Mouse (Mus musculus): ENCODE results near the gene BC004004. TPM values are rescaled to one million over a fixed set of nuclear protein-coding genes. Genes with fewer than 3 reads are reported as not detected.

BC004004 gene
- polyA plus RNA-seq, 1 experiment = 120 TPM

- no peak for TF ChIP-seq MAX (IDR thresholded peaks at IDR 0.05; ENCODE audit: low read depth)
- TF ChIP-seq MYOD1 (IDR thresholded peaks at IDR 0.05; ENCODE audit: control insufficient read depth in 1 of 3, insufficient read length in 2 of 3, low read depth in 2 of 3) = no peak
- TF ChIP-seq TCF3 (IDR thresholded peaks at IDR 0.05; ENCODE audit: insufficient read length, low read depth) = no peak
- no peak for TF ChIP-seq TCF12 (IDR thresholded peaks at IDR 0.05; ENCODE audit: insufficient read depth, poor library complexity, severe bottlenecking)
- TF ChIP-seq POLR2A (IDR thresholded peaks at IDR 0.05; ENCODE audit: insufficient read length, low read depth) = no peak
- H3ac ChIP-seq (ENCODE audit: control insufficient read depth, insufficient read length) = no peak overlapping the region
- peaks cover 11% of the 10 kb centered on the region for H3K36me3 ChIP-seq (ENCODE audit: control insufficient read depth, insufficient read depth)
- H3K4me2 ChIP-seq (ENCODE audit: low read depth) = no peak overlapping the region
- no peak overlapping the region for H3K4me3 ChIP-seq
- H3K27me3 ChIP-seq (ENCODE audit: control insufficient read depth, insufficient read depth, insufficient read length) = no peaks in the 10 kb centered on the region
- no peaks in the 10 kb centered on the region for H3K79me2 ChIP-seq (ENCODE audit: control insufficient read depth, insufficient read depth)
Observed at GRCm38 (mm10) chr17:29299282-29299681, 30.7 kb downstream of the BC004004 start.

- Histone ChIP-seq H3K4me2 (ENCODE audit: low read depth) (no peak overlapping the region), H3K4me3 (no peak overlapping the region), H3ac (ENCODE audit: control insufficient read depth, insufficient read length) (no peak overlapping the region), H3K79me2 (ENCODE audit: control insufficient read depth, insufficient read depth) (no peaks in the 10 kb centered on the region), H3K36me3 (ENCODE audit: control insufficient read depth, insufficient read depth) (peaks cover 11% of the 10 kb centered on the region), H3K27me3 (ENCODE audit: control insufficient read depth, insufficient read depth, insufficient read length) (no peaks in the 10 kb centered on the region)
- TF ChIP-seq TCF3 (IDR thresholded peaks at IDR 0.05; ENCODE audit: insufficient read length, low read depth) = no peak
- TF ChIP-seq POLR2AphosphoS2 (IDR thresholded peaks at IDR 0.05; ENCODE audit: insufficient read length, low read depth) = no peak
- TF ChIP-seq USF1 (IDR thresholded peaks at IDR 0.05; ENCODE audit: low read depth) = no peak
- no peak for TF ChIP-seq E2F4 (IDR thresholded peaks at IDR 0.05; ENCODE audit: insufficient read depth)
- no peak for TF ChIP-seq SRF (IDR thresholded peaks at IDR 0.05; ENCODE audit: control insufficient read depth, insufficient read length, low read depth)
- TF ChIP-seq MYOD1 (IDR thresholded peaks at IDR 0.05; ENCODE audit: control insufficient read depth in 1 of 3, insufficient read length in 2 of 3, low read depth in 2 of 3) = no peak
- TF ChIP-seq REST (IDR thresholded peaks at IDR 0.05; ENCODE audit: insufficient read depth, insufficient read length) = no peak
Observed at GRCm38 (mm10) chr17:29300926-29301325, 32.3 kb downstream of the BC004004 start.

GRCm38 (mm10) chr17:29301421-29301820 lies 32.8 kb downstream of the BC004004 start:
- H3ac ChIP-seq (ENCODE audit: control insufficient read depth, insufficient read length) = no peak overlapping the region
- no peak overlapping the region for H3K4me3 ChIP-seq
- no peaks in the 10 kb centered on the region for H3K27me3 ChIP-seq (ENCODE audit: control insufficient read depth, insufficient read depth, insufficient read length)
- no peaks in the 10 kb centered on the region for H3K79me2 ChIP-seq (ENCODE audit: control insufficient read depth, insufficient read depth)
- H3K4me2 ChIP-seq (ENCODE audit: low read depth) = no peak overlapping the region
- no peak for TF ChIP-seq REST (IDR thresholded peaks at IDR 0.05; ENCODE audit: insufficient read depth, insufficient read length)
- no peak for TF ChIP-seq SRF (IDR thresholded peaks at IDR 0.05; ENCODE audit: control insufficient read depth, insufficient read length, low read depth)
- TF ChIP-seq MYOD1 (IDR thresholded peaks at IDR 0.05; ENCODE audit: control insufficient read depth in 1 of 3, insufficient read length in 2 of 3, low read depth in 2 of 3) = no peak
- no peak for TF ChIP-seq POLR2A (IDR thresholded peaks at IDR 0.05; ENCODE audit: insufficient read length, low read depth)
- no peak for TF ChIP-seq E2F4 (IDR thresholded peaks at IDR 0.05; ENCODE audit: insufficient read depth)
- TF ChIP-seq TCF3 (IDR thresholded peaks at IDR 0.05; ENCODE audit: insufficient read length, low read depth) = no peak
- TF ChIP-seq MYOG (IDR thresholded peaks at IDR 0.05; ENCODE audit: control insufficient read depth in 1 of 3, insufficient read depth in 1 of 3, insufficient read length in 2 of 3, low read depth in 2 of 3) = no peak
- no peak for TF ChIP-seq TCF12 (IDR thresholded peaks at IDR 0.05; ENCODE audit: insufficient read depth, poor library complexity, severe bottlenecking)
- peaks cover 11% of the 10 kb centered on the region for H3K36me3 ChIP-seq (ENCODE audit: control insufficient read depth, insufficient read depth)

GRCm38 (mm10) chr17:29302149-29302548 lies 33.6 kb downstream of the BC004004 start:
- H3ac ChIP-seq (ENCODE audit: control insufficient read depth, insufficient read length) = no peak overlapping the region
- H3K79me2 ChIP-seq (ENCODE audit: control insufficient read depth, insufficient read depth) = no peaks in the 10 kb centered on the region
- no peaks in the 10 kb centered on the region for H3K27me3 ChIP-seq (ENCODE audit: control insufficient read depth, insufficient read depth, insufficient read length)
- no peak overlapping the region for H3K4me2 ChIP-seq (ENCODE audit: low read depth)
- no peak for TF ChIP-seq MYOG (IDR thresholded peaks at IDR 0.05; ENCODE audit: control insufficient read depth in 1 of 3, insufficient read depth in 1 of 3, insufficient read length in 2 of 3, low read depth in 2 of 3)
- no peak for TF ChIP-seq POLR2AphosphoS2 (IDR thresholded peaks at IDR 0.05; ENCODE audit: insufficient read length, low read depth)
- H3K36me3 ChIP-seq (ENCODE audit: control insufficient read depth, insufficient read depth) = peaks cover 11% of the 10 kb centered on the region
- no peak overlapping the region for H3K4me3 ChIP-seq

DNA sequence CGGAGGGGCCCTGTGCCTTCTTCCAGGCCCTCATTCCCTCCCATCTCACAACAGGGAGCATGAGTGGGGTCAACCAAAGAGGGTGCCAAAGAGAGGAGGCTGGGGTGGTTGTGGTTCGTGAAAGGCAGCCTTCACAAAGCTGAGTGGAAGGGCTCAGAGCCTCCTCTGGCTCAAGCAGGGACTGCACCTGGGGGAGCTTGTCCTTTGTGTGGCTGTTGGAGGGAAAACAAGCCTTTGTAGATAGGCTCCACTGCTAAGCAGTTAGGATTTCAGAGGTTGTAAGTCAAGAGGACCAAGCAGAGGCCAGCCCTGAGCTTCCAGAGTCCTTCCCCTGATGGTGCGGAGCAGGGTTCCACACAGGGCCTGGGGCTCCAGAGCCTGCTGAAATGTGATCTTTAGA lies 34.5 kb downstream of the BC004004 start:
- Histone ChIP-seq H3K79me2 (ENCODE audit: control insufficient read depth, insufficient read depth) (no peaks in the 10 kb centered on the region), H3K27me3 (ENCODE audit: control insufficient read depth, insufficient read depth, insufficient read length) (no peaks in the 10 kb centered on the region), H3K4me2 (ENCODE audit: low read depth) (no peak overlapping the region), H3ac (ENCODE audit: control insufficient read depth, insufficient read length) (no peak overlapping the region), H3K4me3 (no peak overlapping the region), H3K36me3 (ENCODE audit: control insufficient read depth, insufficient read depth) (peaks cover 11% of the 10 kb centered on the region)
- TF ChIP-seq REST (IDR thresholded peaks at IDR 0.05; ENCODE audit: insufficient read depth, insufficient read length) (no peak), MYOD1 (IDR thresholded peaks at IDR 0.05; ENCODE audit: control insufficient read depth in 1 of 3, insufficient read length in 2 of 3, low read depth in 2 of 3) (no peak), POLR2AphosphoS2 (IDR thresholded peaks at IDR 0.05; ENCODE audit: insufficient read length, low read depth) (no peak), MAX (IDR thresholded peaks at IDR 0.05; ENCODE audit: low read depth) (no peak)

GRCm38 (mm10) chr17:29303856-29304255 lies 35.3 kb downstream of the BC004004 start:
- Histone ChIP-seq H3ac (ENCODE audit: control insufficient read depth, insufficient read length) (no peak overlapping the region), H3K79me2 (ENCODE audit: control insufficient read depth, insufficient read depth) (no peaks in the 10 kb centered on the region), H3K27me3 (ENCODE audit: control insufficient read depth, insufficient read depth, insufficient read length) (no peaks in the 10 kb centered on the region), H3K4me2 (ENCODE audit: low read depth) (no peak overlapping the region), H3K4me3 (no peak overlapping the region), H3K36me3 (ENCODE audit: control insufficient read depth, insufficient read depth) (peaks cover 11% of the 10 kb centered on the region)
- TF ChIP-seq SRF (IDR thresholded peaks at IDR 0.05; ENCODE audit: control insufficient read depth, insufficient read length, low read depth) (no peak), MYOD1 (IDR thresholded peaks at IDR 0.05; ENCODE audit: control insufficient read depth in 1 of 3, insufficient read length in 2 of 3, low read depth in 2 of 3) (no peak), POLR2A (IDR thresholded peaks at IDR 0.05; ENCODE audit: insufficient read length, low read depth) (no peak), MAX (IDR thresholded peaks at IDR 0.05; ENCODE audit: low read depth) (no peak), TCF3 (IDR thresholded peaks at IDR 0.05; ENCODE audit: insufficient read length, low read depth) (no peak), REST (IDR thresholded peaks at IDR 0.05; ENCODE audit: insufficient read depth, insufficient read length) (no peak), CEBPB (IDR thresholded peaks at IDR 0.05; ENCODE audit: insufficient read depth, poor library complexity, severe bottlenecking) (no peak), E2F4 (IDR thresholded peaks at IDR 0.05; ENCODE audit: insufficient read depth) (no peak), MYOG (IDR thresholded peaks at IDR 0.05; ENCODE audit: control insufficient read depth in 1 of 3, insufficient read depth in 1 of 3, insufficient read length in 2 of 3, low read depth in 2 of 3) (no peak), POLR2AphosphoS2 (IDR thresholded peaks at IDR 0.05; ENCODE audit: insufficient read length, low read depth) (no peak), USF1 (IDR thresholded peaks at IDR 0.05; ENCODE audit: low read depth) (no peak), TCF12 (IDR thresholded peaks at IDR 0.05; ENCODE audit: insufficient read depth, poor library complexity, severe bottlenecking) (no peak)
